Mouse (Mus musculus) embryo, embryonic 11.5 days (tissue): Measurements from ENCODE around the gene Car10.
"Not testable (repeated sequence)": the region's sequence is repeated elsewhere in the genome, so short reads cannot be mapped to it uniquely, and the experiment has no call there.

ENCODE experiments used
- DNase-seq: peaks from one replicate; pipeline ENCODE4 v3.0.0-alpha.2; 2012; ENCODE audit warnings: low read depth, low spot score

The Car10 gene

GRCm38 (mm10) chr11:93391159-93391558 is 293.3 kb downstream of the Car10 start:
- DNase-seq: no peak

- not testable (repeated sequence) for DNase-seq
These were observed 295.5 kb downstream of the Car10 start for GRCm38 (mm10) chr11:93393371-93393770.

- no peak for DNase-seq
These were observed 298.5 kb downstream of the Car10 start for GRCm38 (mm10) chr11:93396356-93396755.

GRCm38 (mm10) chr11:93401167-93401566 is 303.3 kb downstream of the Car10 start:
- not testable (repeated sequence) for DNase-seq

- DNase-seq: no peak
These were observed 310.2 kb downstream of the Car10 start for GRCm38 (mm10) chr11:93407981-93408380.

- no peak for DNase-seq
These were observed 333.7 kb downstream of the Car10 start for GRCm38 (mm10) chr11:93431482-93431881.

GRCm38 (mm10) chr11:93434997-93435915 is 337.4 kb downstream of the Car10 start:
- no peak for DNase-seq

GRCm38 (mm10) chr11:93436892-93437291 is 339.1 kb downstream of the Car10 start:
- DNase-seq: no peak

GRCm38 (mm10) chr11:93440466-93440865 is 342.6 kb downstream of the Car10 start:
- DNase-seq: no peak

- no peak for DNase-seq
These were observed 345.9 kb downstream of the Car10 start for GRCm38 (mm10) chr11:93443777-93444176.

- DNase-seq: no peak
These were observed 346.9 kb downstream of the Car10 start for GRCm38 (mm10) chr11:93444741-93445140.

GRCm38 (mm10) chr11:93447566-93447965 is 349.7 kb downstream of the Car10 start:
- no peak for DNase-seq

- no peak for DNase-seq
These were observed 350.7 kb downstream of the Car10 start for GRCm38 (mm10) chr11:93448290-93449256.

- no peak for DNase-seq
These were observed 352.7 kb downstream of the Car10 start for GRCm38 (mm10) chr11:93450535-93450934.

- DNase-seq: no peak
These were observed 368.4 kb downstream of the Car10 start for GRCm38 (mm10) chr11:93466221-93466620.

GRCm38 (mm10) chr11:93467711-93468110 is 369.9 kb downstream of the Car10 start:
- DNase-seq: no peak

- DNase-seq: no peak
These were observed 372.9 kb downstream of the Car10 start for GRCm38 (mm10) chr11:93470771-93471170.

GRCm38 (mm10) chr11:93471573-93472179 is 373.8 kb downstream of the Car10 start:
- peak; percentile 39 for DNase-seq

GRCm38 (mm10) chr11:93484661-93485060 is 386.8 kb downstream of the Car10 start:
- no peak for DNase-seq

- DNase-seq: no peak
These were observed 389.2 kb downstream of the Car10 start for GRCm38 (mm10) chr11:93487021-93487420.

- DNase-seq: no peak
These were observed 390.2 kb downstream of the Car10 start for GRCm38 (mm10) chr11:93487913-93488604.
